In the genomic region with DNA sequence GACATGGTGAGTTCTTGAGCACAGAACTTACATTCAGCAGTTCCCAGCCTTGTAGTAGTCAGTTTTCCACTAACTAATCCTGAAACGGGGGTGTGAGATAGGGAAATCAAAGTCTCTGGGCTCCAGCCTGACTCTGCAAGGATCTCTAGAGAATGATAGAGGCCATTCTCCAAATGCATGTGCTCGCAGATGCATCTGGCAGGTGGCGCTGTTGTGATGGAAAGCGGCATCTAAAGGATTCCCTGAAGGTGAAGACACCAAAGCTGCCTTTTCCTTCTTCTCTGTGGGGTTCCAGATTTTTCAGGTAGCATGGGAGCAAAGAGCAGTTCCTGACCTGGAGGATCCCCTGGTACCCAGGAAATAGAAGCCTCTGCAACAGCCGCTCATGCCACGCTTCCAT, we compare ENCODE assay signal across 9 mouse cellular contexts. TPM values are rescaled to one million over a fixed set of nuclear protein-coding genes. Genes with fewer than 3 reads are reported as not detected.
DNase-seq lines count a peak whose midpoint lies in the region; ATAC-seq and TF ChIP-seq lines count a peak whose summit lies in the region.
"Had no signal": no experiment of that assay in that cellular context is flagged by ENCODE, and none has a peak within 500 bp of the region (broad histone marks: within the 10 kb centered on the region; RNA-seq: fewer than 3 reads in every experiment).

No protein-coding gene starts in this region.

- 0 out of 2 replicates have a peak, but pooled peaks cover 3% of the 10 kb centered on the region for H3K4me1 ChIP-seq in heart, embryonic 11.5 days (ENCODE audit: control insufficient read depth, insufficient read depth, low read length)
- H3K4me1 ChIP-seq in embryonic facial prominence, embryonic 11.5 days (ENCODE audit: control insufficient read depth, insufficient read depth, low read length), result no peaks in the 10 kb centered on the region
- peaks cover 12% of the 10 kb centered on the region; the same call in 1 of the 2 replicates for H3K4me1 ChIP-seq in hindbrain, embryonic 12.5 days
- H3K4me1 ChIP-seq in midbrain, embryonic 15.5 days, result peaks cover 18% of the 10 kb centered on the region
- no peaks in the 10 kb centered on the region for H3K4me1 ChIP-seq in stomach, postnatal 0 days (replicated peaks; ENCODE audit: control insufficient read depth, insufficient read depth)

- no peaks in the 10 kb centered on the region for H3K9me3 ChIP-seq in heart, embryonic 11.5 days (replicated peaks; ENCODE audit: control insufficient read depth, low read length)
- no peaks in the 10 kb centered on the region for H3K9me3 ChIP-seq in embryonic facial prominence, embryonic 11.5 days (replicated peaks; ENCODE audit: control insufficient read depth, low read length)
- no peaks in the 10 kb centered on the region for H3K9me3 ChIP-seq in hindbrain, embryonic 12.5 days (replicated peaks)
- no peaks in the 10 kb centered on the region for H3K9me3 ChIP-seq in midbrain, embryonic 15.5 days
- H3K9me3 ChIP-seq in stomach, postnatal 0 days (ENCODE audit: control insufficient read depth, low read length), result no peaks in the 10 kb centered on the region
- H3K9me3 ChIP-seq: limb, embryonic 15.5 days had no signal

- ATAC-seq in heart, embryonic 11.5 days (replicated peaks; ENCODE audit: insufficient number of reproducible peaks, low FRiP score, low TSS enrichment), result no peak
- no peak for ATAC-seq in embryonic facial prominence, embryonic 11.5 days (replicated peaks; ENCODE audit: insufficient number of reproducible peaks, low FRiP score, low TSS enrichment, low read depth)
- peak; percentile 10; the same call in 1 of the 2 replicates for ATAC-seq in hindbrain, embryonic 12.5 days (ENCODE audit: low FRiP score)
- ATAC-seq in midbrain, embryonic 15.5 days (replicated peaks), result peak; percentile 35
- ATAC-seq in stomach, postnatal 0 days (ENCODE audit: low FRiP score, low TSS enrichment), result peak; percentile 14; the same call in 1 of the 2 replicates

- no peak overlapping the region for H3K4me3 ChIP-seq in heart, embryonic 11.5 days (ENCODE audit: low read depth, low read length)
- H3K4me3 ChIP-seq in embryonic facial prominence, embryonic 11.5 days (ENCODE audit: low read depth, low read length), result no peak overlapping the region
- no peak overlapping the region for H3K4me3 ChIP-seq in hindbrain, embryonic 12.5 days
- peak overlapping the region; percentile 9; the same call in 1 of the 2 replicates for H3K4me3 ChIP-seq in midbrain, embryonic 15.5 days
- no peak overlapping the region for H3K4me3 ChIP-seq in stomach, postnatal 0 days (ENCODE audit: low read depth, low read length)
- H3K4me3 ChIP-seq: limb, embryonic 15.5 days had no signal

- no peak overlapping the region for H3K27ac ChIP-seq in heart, embryonic 11.5 days (ENCODE audit: low read depth, low read length)
- no peak overlapping the region for H3K27ac ChIP-seq in embryonic facial prominence, embryonic 11.5 days (replicated peaks; ENCODE audit: low read depth, low read length)
- H3K27ac ChIP-seq in hindbrain, embryonic 12.5 days, result no peak overlapping the region
- 0 out of 2 replicates have a peak overlapping the region, but pooled peaks have one; percentile 6 for H3K27ac ChIP-seq in midbrain, embryonic 15.5 days
- H3K27ac ChIP-seq in stomach, postnatal 0 days (replicated peaks), result no peak overlapping the region
- H3K27ac ChIP-seq: limb, embryonic 15.5 days had no signal

- peak; percentile 54 for DNase-seq in heart, adult 8-10 months (ENCODE audit: low spot score)
- DNase-seq in adrenal gland, postnatal 10 days, result peak; percentile 82
- DNase-seq in embryonic facial prominence, embryonic 11.5 days (ENCODE audit: low spot score), result peak; percentile 70
- peak; percentile 75 to 82 for DNase-seq in left cerebral cortex, postnatal 10 days (ENCODE audit: extremely low spot score in 1 of 2, low spot score in 2 of 2)
- peak; percentile 73 for DNase-seq in stomach, postnatal 0 days (ENCODE audit: low spot score)

- no peaks in the 10 kb centered on the region for H3K27me3 ChIP-seq in heart, embryonic 11.5 days (ENCODE audit: control insufficient read depth, insufficient read depth, low read length)
- H3K27me3 ChIP-seq in embryonic facial prominence, embryonic 11.5 days (ENCODE audit: control insufficient read depth, insufficient read depth, low read length), result no peaks in the 10 kb centered on the region; the same call in 1 of the 2 replicates
- peaks cover 12% of the 10 kb centered on the region; the same call in 1 of the 2 replicates for H3K27me3 ChIP-seq in hindbrain, embryonic 12.5 days
- H3K27me3 ChIP-seq in midbrain, embryonic 15.5 days (replicated peaks), result no peaks in the 10 kb centered on the region
- H3K27me3 ChIP-seq in stomach, postnatal 0 days (ENCODE audit: control insufficient read depth, insufficient read depth, low read length), result no peaks in the 10 kb centered on the region

- no peak for TF ChIP-seq EP300 in stomach, postnatal 0 days (optimal IDR thresholded peaks at IDR 0.05)

- intact Hi-C loops in left cerebral cortex, postnatal 10 days (cut with DNase I), result no loop called here

- H3K4me2 ChIP-seq in heart, embryonic 11.5 days, result no peak overlapping the region
- H3K4me2 ChIP-seq in embryonic facial prominence, embryonic 11.5 days (ENCODE audit: low read depth, low read length), result no peak overlapping the region
- H3K4me2 ChIP-seq in hindbrain, embryonic 12.5 days (replicated peaks), result no peak overlapping the region
- H3K4me2 ChIP-seq in midbrain, embryonic 15.5 days, result peak overlapping the region; percentile 25
- no peak overlapping the region for H3K4me2 ChIP-seq in stomach, postnatal 0 days (replicated peaks; ENCODE audit: low read depth)
- H3K4me2 ChIP-seq: limb, embryonic 15.5 days had no signal

- WGBS in heart, embryonic 11.5 days (ENCODE audit: insufficient replicate concordance), result 18% methylated on average over 6 of the region's 6 CpGs
- 7% methylated on average over 6 of the region's 6 CpGs for WGBS in embryonic facial prominence, embryonic 11.5 days
- WGBS in hindbrain, embryonic 12.5 days, result 18% methylated on average over 6 of the region's 6 CpGs
- 10% methylated on average over 6 of the region's 6 CpGs for WGBS in midbrain, embryonic 15.5 days
- WGBS in stomach, postnatal 0 days, result 10% methylated on average over 6 of the region's 6 CpGs

- H3K9ac ChIP-seq in heart, embryonic 11.5 days (ENCODE audit: low read depth, low read length), result no peak overlapping the region
- no peak overlapping the region for H3K9ac ChIP-seq in embryonic facial prominence, embryonic 11.5 days (replicated peaks; ENCODE audit: low read length)
- 0 out of 2 replicates have a peak overlapping the region, but pooled peaks have one; percentile 15 for H3K9ac ChIP-seq in hindbrain, embryonic 12.5 days
- H3K9ac ChIP-seq in midbrain, embryonic 15.5 days, result no peak overlapping the region
- no peak overlapping the region for H3K9ac ChIP-seq in stomach, postnatal 0 days (ENCODE audit: low read length)
- H3K9ac ChIP-seq: limb, embryonic 15.5 days had no signal

- no peaks in the 10 kb centered on the region for H3K36me3 ChIP-seq in heart, embryonic 11.5 days (ENCODE audit: control insufficient read depth, insufficient read depth, low read length)
- H3K36me3 ChIP-seq in embryonic facial prominence, embryonic 11.5 days (replicated peaks; ENCODE audit: control insufficient read depth, insufficient read depth, low read depth, low read length), result no peaks in the 10 kb centered on the region
- no peaks in the 10 kb centered on the region for H3K36me3 ChIP-seq in hindbrain, embryonic 12.5 days
- H3K36me3 ChIP-seq in midbrain, embryonic 15.5 days (replicated peaks), result no peaks in the 10 kb centered on the region
- peaks cover 9% of the 10 kb centered on the region for H3K36me3 ChIP-seq in stomach, postnatal 0 days (ENCODE audit: control insufficient read depth, insufficient read depth, low read length)

- TF ChIP-seq CTCF in stomach, postnatal 0 days (IDR thresholded peaks at IDR 0.05; ENCODE audit: low read depth), result peak; percentile 81

RNA-seq across cellular contexts. Expression of a gene that starts 23.0 kb away (rescaled TPM):
- not detected for total RNA-seq in heart, adult 8-10 months (2022)
- polyA plus RNA-seq in heart, embryonic 11.5 days (2014; fragmentation: Nextera tagmentation; extraction: Ambion mirVana), result not detected in 2 replicates
- total RNA-seq in adrenal gland, postnatal 10 days (2021), result under 1 TPM in 1 of 2 experiments, not detected in 1; 0.42 TPM
- not detected in 2 replicates for polyA plus RNA-seq in embryonic facial prominence, embryonic 11.5 days (2014; fragmentation: Nextera tagmentation; extraction: Ambion mirVana)
- polyA plus RNA-seq in hindbrain, embryonic 12.5 days (2016; fragmentation: Nextera tagmentation; extraction: Ambion mirVana), result not detected in 2 replicates
- total RNA-seq in left cerebral cortex, postnatal 10 days (2021), result under 1 TPM; 0.41 to 0.60 TPM
- polyA plus RNA-seq in midbrain, embryonic 15.5 days (2015; fragmentation: Nextera tagmentation; extraction: Ambion mirVana), result not detected in 2 replicates
- polyA plus RNA-seq in stomach, postnatal 0 days (2015; fragmentation: Nextera tagmentation; extraction: Ambion mirVana), result not detected in 2 replicates
- polyA plus RNA-seq: limb, embryonic 15.5 days had no signal

RNA-seq across cellular contexts. Expression of a gene that starts 33.3 kb away (rescaled TPM):
- 10 to 100 TPM; 23.8 to 36.3 (median 25.4) TPM for total RNA-seq in heart, adult 8-10 months (2022)
- polyA plus RNA-seq in heart, embryonic 11.5 days (2014; fragmentation: Nextera tagmentation; extraction: Ambion mirVana), result 7.0 and 9.8 TPM in 2 replicates
- 10 to 100 TPM; 15.9 to 26.8 TPM for total RNA-seq in adrenal gland, postnatal 10 days (2021)
- polyA plus RNA-seq in embryonic facial prominence, embryonic 11.5 days (2014; fragmentation: Nextera tagmentation; extraction: Ambion mirVana), result 5.0 and 7.2 TPM in 2 replicates
- 11.5 and 14.7 TPM in 2 replicates for polyA plus RNA-seq in hindbrain, embryonic 12.5 days (2016; fragmentation: Nextera tagmentation; extraction: Ambion mirVana)
- 10 to 100 TPM; 20.5 to 32.2 TPM for total RNA-seq in left cerebral cortex, postnatal 10 days (2021)
- 10.7 and 12.7 TPM in 2 replicates for polyA plus RNA-seq in midbrain, embryonic 15.5 days (2015; fragmentation: Nextera tagmentation; extraction: Ambion mirVana)
- polyA plus RNA-seq in stomach, postnatal 0 days (2015; fragmentation: Nextera tagmentation; extraction: Ambion mirVana), result 22.7 and 23.7 TPM in 2 replicates

RNA-seq across cellular contexts. Expression of a gene that starts 34.8 kb away (rescaled TPM):
- 1,000 to 10,000 TPM; 1,032 to 1,216 (median 1,081) TPM for total RNA-seq in heart, adult 8-10 months (2022)
- polyA plus RNA-seq in heart, embryonic 11.5 days (2014; fragmentation: Nextera tagmentation; extraction: Ambion mirVana), result 24.3 and 30.1 TPM in 2 replicates
- 10 to 100 TPM; 10.7 to 47.8 TPM for total RNA-seq in adrenal gland, postnatal 10 days (2021)
- 0.33 and 0.34 TPM in 2 replicates for polyA plus RNA-seq in embryonic facial prominence, embryonic 11.5 days (2014; fragmentation: Nextera tagmentation; extraction: Ambion mirVana)
- polyA plus RNA-seq in hindbrain, embryonic 12.5 days (2016; fragmentation: Nextera tagmentation; extraction: Ambion mirVana), result 0.65 and 0.68 TPM in 2 replicates
- 1 to 10 TPM in 1 of 2 experiments, under 1 TPM in 1; 0.99 to 1.3 TPM for total RNA-seq in left cerebral cortex, postnatal 10 days (2021)
- 0.23 and 0.26 TPM in 2 replicates for polyA plus RNA-seq in midbrain, embryonic 15.5 days (2015; fragmentation: Nextera tagmentation; extraction: Ambion mirVana)
- polyA plus RNA-seq in stomach, postnatal 0 days (2015; fragmentation: Nextera tagmentation; extraction: Ambion mirVana), result 0.80 and 0.85 TPM in 2 replicates

RNA-seq across cellular contexts. Expression of a gene that starts 59.4 kb away (rescaled TPM):
- total RNA-seq in heart, adult 8-10 months (2022), result not detected
- 0.32 and 0.47 TPM in 2 replicates for polyA plus RNA-seq in heart, embryonic 11.5 days (2014; fragmentation: Nextera tagmentation; extraction: Ambion mirVana)
- total RNA-seq in adrenal gland, postnatal 10 days (2021), result under 1 TPM in 1 of 2 experiments, not detected in 1; 0.12 TPM
- polyA plus RNA-seq in embryonic facial prominence, embryonic 11.5 days (2014; fragmentation: Nextera tagmentation; extraction: Ambion mirVana), result 0.21 TPM in 1 of 2 replicates, not detected in the other
- 0.10 and 0.28 TPM in 2 replicates for polyA plus RNA-seq in hindbrain, embryonic 12.5 days (2016; fragmentation: Nextera tagmentation; extraction: Ambion mirVana)
- total RNA-seq in left cerebral cortex, postnatal 10 days (2021), result 1 to 10 TPM; 1.4 to 1.7 TPM
- 0.50 and 0.91 TPM in 2 replicates for polyA plus RNA-seq in midbrain, embryonic 15.5 days (2015; fragmentation: Nextera tagmentation; extraction: Ambion mirVana)
- 0.07 and 0.18 TPM in 2 replicates for polyA plus RNA-seq in stomach, postnatal 0 days (2015; fragmentation: Nextera tagmentation; extraction: Ambion mirVana)
- polyA plus RNA-seq: limb, embryonic 15.5 days had no signal

Comparison
In these comparisons a context has a peak if more than half of its experiments do, and no peak if none do; other contexts are left out.
1. ATAC-seq: peak in hindbrain, embryonic 12.5 days (single experiment), midbrain, embryonic 15.5 days (single experiment) and stomach, postnatal 0 days (single experiment); none in heart, embryonic 11.5 days (single experiment) and embryonic facial prominence, embryonic 11.5 days (single experiment).
2. RNA of a gene that starts 34.8 kb away (polyA plus RNA-seq): 24.3 to 30.1 TPM in heart, embryonic 11.5 days; 0.80 to 0.85 TPM in stomach, postnatal 0 days, 0.65 to 0.68 TPM in hindbrain, embryonic 12.5 days, 0.33 to 0.34 TPM in embryonic facial prominence, embryonic 11.5 days and 0.23 to 0.26 TPM in midbrain, embryonic 15.5 days; every median in the first group is over 10 times any median in the second.
3. Peak in every context shown above with its lines, with median percentiles within 50 percentile points of each other: DNase-seq.